Mouse (Mus musculus): ENCODE results near the gene Id3.

- TF ChIP-seq POLR2A (IDR thresholded peaks at IDR 0.05; ENCODE audit: borderline replicate concordance, low read depth, low read length): no peak
- peak; percentile 83 for TF ChIP-seq CTCF (IDR thresholded peaks at IDR 0.05; ENCODE audit: low read depth, low read length)
Observed at GRCm38 (mm10) chr4:136159802-136160397, 16.6 kb downstream of the Id3 start.
